Mouse (Mus musculus): ENCODE data around the gene Coa3. TPM values are rescaled to one million over a fixed set of nuclear protein-coding genes. Genes with fewer than 3 reads are reported as not detected.

Coa3 gene
- total RNA-seq, 2 experiments from 2014 or later, result 67.4 to 68.7 TPM

DNA sequence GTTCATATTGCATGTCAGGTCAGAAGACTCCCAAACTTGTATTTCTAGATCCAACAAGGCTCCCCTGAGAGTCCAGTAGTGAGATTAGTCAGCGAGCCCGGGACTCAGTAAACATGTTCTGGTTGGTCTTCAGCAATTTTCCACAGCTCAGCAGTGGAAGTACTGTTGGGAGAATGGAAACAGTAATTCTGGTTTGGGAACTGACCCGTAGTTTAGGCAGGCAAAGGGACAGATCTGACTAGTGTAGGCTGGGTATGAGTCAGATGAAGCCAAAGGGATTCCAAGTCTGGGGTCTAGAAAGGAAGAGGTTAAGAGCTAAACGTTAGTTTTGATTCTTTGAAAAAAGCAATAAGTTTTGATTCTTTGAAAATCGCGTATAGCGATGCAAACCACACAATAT is 26.0 kb downstream of the Coa3 start:
- no peak for DNase-seq

DNA sequence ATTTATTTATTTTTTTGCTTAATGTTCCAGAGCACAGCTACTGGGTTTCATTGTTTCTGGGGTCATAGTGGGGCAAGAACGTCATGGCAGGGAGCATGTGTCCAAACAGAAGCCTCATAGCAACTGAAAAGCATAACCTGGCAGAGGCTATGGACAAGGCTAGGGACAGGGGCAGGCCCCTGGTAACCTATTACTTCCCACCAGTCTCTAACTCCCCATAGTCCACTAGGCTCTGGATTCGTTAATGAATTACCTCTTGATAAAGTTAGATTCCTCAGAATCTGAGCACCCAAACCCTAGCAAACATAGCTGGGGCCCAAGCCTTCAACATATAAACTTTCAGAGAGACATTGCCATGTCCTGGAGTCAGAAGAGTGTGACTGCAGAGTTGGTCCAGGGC is 27.9 kb downstream of the Coa3 start:
- no peak for DNase-seq

DNA sequence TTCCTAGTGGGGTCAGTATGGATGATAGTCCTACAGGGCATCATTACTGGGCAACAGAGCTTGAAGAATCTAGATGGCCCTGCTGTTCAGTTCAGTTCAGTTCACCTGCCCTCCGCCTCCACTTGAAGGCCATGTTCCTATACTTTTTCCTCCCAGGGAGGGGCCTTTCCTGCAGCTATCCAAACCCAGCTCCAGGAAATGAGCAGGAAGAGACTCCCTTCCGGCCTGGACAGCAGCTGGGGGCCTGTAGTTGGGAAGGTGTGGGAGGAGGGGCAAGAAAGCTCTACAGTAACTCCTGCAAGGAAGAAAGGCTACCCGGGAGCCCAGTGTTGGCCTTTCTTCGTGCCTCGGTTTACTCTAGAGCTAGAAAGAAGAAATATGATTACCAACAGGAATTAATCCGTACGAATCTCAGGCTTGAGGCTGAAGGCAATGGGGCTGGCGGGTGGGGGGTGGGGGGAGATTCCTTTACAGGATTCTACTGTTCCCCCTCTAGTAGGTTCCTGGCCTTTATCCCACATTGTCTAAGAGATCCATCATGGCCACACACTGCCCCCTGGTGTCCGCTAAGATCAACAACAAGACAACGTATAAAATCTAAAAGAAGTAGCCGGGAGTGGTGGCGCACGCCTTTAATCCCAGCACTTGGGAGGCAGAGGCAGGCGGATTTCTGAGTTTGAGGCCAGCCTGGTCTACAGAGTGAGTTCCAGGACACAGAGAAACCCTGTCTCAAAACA is 30.5 kb downstream of the Coa3 start:
- peak; percentile 50 for DNase-seq

DNA sequence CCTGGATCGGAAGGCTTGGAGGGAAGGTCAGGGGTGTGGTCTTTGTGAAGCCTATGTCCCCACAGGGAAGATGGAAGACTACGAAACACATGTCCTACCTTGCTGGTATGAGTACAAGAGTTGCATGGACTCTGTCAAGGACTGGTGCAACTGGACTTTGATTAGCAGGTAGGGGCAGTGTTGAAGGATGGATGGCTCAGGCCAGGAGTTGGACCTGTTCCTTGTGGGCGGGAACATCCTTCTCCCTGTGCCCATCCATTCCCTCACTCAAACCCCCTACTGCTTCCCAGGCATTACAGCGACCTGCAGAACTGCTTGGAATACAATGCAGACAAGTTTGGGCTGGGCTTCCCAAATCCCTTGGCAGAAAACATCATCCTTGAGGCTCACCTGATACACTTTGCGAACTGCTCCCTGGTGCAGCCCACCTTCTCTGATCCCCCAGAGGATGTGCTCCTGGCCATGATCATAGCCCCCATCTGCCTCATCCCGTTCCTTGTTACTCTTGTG is 31.3 kb downstream of the Coa3 start:
- DNase-seq, result no peak

DNA sequence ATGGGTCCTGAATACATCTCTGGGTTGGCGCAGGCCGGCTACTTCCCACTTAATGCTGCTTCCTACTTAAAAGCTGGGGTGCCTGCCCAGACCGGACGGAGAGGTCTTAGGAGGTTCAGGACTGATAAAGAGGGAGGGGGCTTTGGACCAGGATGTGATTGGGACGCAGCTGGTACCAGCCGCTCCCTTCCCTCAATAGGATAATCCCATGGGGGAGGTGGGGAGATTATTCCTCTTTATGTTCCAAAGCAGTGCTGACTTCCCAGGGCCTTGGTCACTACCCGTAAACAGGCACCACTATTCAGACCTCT is 32.3 kb downstream of the Coa3 start:
- no peak for DNase-seq

DNA sequence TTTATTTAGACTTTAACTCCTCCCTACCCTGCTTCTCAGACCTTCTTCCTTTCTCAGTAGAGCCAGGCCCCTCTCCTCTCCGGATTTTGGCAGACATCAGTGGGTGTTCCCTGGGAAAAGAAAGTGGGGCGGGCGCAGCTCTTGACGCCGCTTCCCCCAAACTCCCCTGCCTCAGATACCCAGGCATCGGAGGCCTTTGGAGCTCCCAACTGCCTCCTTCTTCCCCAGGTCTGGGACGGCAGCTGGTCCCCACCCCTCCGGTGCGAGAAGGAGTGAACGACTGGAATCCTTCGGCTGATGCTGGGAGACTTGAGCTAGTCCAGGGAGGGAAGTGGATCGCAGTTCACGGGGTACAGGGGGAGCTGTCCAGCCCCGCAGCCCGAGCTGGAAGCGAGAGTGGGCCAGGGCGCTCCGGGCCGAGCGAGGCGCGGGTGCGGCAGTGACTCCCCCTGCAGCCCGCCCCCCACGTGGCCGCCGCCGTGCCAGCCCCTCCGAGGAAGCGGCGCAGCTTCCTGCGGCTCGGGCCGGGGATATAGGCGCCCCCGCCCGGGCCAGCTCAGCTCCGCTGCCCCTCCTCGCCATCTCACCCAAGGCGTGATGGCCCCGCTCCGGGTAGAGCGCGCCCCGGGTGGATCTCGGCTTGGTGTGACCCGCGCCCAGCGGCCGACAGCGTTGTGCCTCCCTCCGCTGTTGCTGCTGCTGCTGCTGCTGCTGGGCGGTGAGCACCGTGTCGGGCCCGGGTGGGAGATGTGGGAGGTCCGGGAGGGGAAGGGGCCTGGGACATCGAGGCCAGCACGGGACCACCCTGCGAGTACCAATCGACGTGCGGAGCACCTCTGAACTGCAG is 32.8 kb downstream of the Coa3 start, which contains the start of gene Ramp2:
Gene Ramp2 (plus strand): TSS at position 174 of the 847 bp plus-strand sequence.
- DNase-seq, result peak; percentile 78

DNA sequence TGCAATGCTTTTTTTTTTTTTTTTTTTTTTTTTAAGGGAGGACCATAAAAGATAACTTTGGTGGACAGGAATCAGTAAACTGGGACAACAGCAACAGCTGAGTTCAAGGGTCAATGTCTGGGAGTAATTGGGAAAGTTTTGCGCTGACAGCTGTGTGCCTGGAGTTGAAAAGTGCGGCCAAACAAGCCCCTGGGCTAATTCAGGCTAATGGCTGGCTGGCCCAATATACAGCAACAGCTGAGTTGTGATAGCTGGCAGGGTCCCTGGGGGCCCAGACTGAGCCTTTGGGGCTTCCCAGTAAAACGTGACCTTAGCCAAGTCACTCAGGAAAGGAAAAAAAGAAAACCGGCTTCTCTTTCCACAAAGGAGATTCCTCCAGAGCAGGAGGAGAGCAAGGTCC is 33.8 kb downstream of the Coa3 start:
- DNase-seq, result peak; percentile 74

DNA sequence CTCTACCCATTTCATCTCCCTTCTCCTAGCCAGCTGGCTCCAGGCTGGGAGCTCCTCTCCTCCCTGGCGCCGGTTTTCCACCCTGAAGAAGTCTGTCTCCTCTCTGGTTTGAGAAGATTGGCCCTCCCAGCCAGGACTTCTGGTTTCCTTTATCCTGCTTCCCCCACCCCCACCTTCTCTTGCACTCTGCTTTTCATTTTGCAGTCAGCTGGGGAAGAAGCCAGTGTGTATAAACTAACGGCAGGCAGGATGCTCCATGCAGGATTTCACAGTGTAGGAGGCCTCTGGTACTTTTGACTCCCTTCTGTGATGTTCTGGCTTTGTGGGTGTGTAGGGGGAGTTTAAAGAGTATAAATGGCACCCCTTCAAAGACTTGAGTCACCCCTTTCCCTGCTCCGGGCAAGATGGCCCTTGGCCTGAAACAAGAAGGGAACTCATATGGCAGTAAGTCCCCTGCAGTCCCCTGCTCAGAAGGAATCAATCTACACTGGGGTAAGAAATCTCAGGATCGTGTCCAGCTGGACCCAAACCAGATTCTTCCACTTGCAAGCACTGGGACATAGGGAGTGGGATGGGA is 40.8 kb downstream of the Coa3 start:
- DNase-seq, result peak; percentile 46

DNA sequence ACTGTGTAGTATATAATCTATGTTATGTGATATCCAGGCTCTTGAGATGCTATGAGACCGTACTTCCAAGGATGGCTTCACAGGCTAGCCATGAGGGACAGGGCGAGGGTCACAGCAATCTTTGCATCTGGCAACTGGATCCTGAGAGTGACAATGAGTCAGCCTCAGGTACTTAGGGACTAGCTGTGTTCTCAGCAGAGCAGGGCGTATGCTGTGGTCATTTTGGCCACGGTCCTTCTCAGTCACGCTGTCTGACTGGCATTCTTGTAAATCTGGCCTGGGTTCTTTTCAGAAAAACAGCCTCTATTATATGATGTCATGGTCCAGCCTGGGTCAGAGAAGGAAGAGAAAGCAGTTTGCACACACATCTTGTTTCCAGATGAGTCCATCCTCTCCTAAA is 42.1 kb downstream of the Coa3 start:
- DNase-seq, result peak; percentile 46

DNA sequence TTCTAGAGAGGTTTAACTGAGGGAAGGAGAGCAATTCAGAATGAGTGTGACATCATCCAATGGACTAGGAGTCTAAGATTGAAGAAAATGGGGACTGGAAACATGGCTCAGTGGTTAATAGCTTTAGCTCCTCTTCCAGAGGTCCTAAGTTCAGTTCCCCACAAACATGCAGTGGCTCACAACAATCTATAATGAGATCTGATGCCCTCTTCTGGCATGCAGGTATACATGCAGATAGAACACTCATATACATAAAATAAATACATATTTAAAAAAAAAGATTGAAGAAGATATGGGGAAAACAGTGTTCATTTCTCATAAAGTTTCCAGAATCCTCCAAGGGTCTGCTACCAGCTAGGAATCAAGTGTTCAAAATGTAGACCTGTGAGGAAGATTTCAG is 43.5 kb downstream of the Coa3 start:
- no peak for DNase-seq

DNA sequence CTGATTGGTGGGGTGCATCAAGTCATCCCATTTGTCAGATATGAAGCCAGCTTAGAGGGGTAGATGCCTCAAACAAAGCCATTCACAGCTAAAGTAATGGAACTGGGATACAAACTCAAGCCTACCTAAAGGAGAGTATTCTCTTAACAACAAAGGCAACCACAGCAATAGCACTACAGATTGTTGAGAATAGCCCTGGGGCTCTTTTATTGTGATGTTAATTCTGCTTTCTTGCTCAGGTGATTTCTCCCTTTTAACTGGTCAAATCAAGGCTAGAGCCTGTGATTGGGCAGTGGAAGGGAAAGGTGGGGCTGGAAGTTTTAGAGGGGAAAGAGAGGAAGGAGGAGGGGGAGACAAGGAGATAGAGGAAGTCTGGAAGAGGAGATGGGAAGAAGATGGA is 44.8 kb downstream of the Coa3 start:
- no peak for DNase-seq

DNA sequence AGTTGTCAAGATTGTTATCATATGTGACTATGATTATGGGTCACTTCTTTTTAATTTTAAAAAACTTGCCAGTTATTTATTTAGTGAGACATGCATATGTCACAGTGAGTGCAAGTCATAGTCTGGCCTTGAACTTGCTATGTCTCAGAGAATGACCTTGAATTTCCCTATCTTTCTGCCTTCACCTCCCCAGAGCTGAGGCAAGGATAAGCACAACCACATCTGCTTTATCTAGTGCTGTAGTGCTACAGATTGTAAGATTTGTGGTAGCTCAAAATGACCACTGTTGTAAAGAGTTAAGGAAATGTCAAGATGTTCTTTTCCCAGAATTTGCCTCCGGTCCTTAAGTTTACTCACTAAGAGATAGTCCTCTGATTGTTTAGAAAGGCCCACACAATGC is 45.7 kb downstream of the Coa3 start:
- DNase-seq, result no peak

DNA sequence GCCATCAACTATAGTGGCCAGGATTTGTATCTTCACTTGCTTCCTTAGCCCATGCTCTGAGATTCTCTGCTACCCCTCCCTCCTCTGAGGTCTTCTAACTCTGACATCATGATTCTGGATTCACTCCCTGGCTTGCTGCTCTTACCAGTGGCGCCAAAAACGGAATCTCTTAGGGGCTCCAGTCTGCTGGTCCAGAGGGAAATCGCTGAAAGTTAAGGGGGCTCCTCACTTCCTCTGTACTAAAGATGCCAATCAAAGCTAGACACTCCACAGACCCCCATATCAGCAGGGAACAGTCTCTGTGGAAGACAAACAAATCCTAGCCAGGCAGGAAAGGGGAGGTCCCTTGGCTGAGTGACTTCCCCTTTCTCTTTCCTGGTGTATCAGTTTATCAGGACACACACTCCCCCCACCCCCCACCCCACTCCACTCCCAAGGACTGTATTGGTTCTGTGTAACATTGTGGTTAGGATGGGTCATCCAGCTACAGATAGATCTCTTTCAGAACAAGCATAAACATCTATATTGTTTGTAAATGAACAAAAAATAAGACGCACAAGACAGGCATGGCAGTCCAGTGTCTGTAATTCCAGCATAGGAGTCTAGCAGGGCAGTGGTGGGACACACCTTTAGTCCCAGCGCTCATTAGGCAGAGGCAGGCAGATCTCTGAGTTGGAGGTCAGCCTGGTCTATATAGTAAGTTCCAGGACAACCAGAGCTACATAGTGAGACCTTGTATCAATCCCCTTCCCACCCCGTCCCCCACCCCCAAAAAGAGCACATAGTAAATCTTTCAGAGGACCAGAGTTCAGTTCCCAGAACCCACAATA is 46.7 kb downstream of the Coa3 start:
- DNase-seq, result peak; percentile 48

DNA sequence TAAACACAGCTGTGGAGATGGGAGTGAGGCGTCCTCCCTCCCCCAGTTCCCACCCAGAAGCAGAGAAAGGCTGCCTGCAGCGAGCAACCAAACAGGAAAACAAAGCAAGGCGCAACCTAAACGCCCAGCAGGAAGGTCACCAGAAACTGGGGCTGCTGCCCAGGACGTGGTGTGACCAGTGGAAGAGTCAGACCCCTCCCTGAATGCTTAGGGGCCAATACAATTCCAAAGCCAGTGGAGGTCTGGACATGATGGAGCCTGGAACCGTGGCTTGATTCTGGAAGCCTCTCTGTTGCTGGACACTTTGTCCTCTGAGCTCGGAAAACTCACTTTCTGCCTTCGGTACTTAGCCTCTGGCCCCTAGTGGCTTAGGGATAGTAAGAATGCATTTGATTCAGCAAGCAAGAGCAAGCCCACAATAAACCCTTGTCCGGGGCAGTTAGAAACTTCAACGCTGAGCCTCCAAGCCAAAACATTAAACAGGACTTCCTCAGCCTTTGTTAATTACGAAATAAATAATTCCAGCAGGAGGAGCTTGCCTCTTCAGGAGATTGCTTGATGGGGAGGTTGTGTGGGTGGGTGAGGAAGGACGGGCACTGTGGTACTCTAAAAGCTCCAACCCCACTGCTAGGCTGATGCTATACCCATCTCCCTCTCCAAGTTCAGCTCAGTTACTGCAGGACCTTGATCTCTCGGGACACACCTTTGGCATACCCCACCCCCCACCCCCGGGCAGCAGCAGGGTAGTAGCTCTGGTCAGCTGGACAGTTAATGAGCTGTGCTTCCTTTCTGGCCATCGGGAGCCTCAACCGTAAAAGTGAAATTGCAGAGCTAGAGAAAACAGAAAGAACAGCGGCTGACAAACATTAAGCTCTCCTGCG is 47.7 kb downstream of the Coa3 start:
- DNase-seq, result peak; percentile 92

DNA sequence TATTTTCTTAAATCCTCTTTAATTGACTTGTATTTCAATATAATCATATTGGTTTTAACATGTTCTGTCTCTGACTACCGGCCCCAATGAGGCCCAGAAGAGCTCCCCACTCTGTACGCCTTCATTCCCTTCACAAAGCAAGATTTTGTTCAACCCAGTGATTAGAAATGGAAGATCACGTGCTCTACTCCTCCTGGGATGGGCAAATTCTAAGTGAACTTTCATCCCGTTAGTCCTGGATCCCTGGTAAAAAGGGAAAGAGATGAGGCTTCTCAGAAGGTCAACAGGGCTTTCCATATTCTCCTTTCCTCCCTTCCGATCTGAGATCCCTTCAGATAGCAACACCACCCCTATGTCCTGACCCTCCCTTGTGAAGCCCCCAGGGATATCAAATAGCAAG is 48.4 kb downstream of the Coa3 start:
- DNase-seq, result no peak

DNA sequence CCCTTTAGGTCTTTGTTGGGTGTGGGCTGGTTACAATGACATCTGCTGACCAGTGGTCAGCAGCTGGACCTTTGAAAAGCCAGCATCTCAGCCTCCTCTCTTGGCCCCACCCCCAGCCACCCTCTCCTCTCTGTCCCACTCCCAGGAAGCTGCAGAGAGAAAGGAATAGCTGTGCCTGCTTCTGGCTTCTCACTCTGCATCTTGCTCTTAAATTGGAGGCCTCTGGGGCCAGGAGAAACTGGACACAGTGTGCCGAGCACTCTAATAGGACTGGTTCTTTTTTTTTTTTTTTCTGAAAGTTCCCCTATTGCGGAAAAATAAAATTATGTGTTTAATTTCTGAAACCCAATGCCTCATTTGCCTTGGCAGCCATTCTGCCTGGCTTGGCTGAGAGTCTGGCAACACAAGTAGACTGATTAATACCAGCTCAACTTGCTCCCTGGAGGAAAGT is 48.8 kb downstream of the Coa3 start:
- DNase-seq, result peak; percentile 89

DNA sequence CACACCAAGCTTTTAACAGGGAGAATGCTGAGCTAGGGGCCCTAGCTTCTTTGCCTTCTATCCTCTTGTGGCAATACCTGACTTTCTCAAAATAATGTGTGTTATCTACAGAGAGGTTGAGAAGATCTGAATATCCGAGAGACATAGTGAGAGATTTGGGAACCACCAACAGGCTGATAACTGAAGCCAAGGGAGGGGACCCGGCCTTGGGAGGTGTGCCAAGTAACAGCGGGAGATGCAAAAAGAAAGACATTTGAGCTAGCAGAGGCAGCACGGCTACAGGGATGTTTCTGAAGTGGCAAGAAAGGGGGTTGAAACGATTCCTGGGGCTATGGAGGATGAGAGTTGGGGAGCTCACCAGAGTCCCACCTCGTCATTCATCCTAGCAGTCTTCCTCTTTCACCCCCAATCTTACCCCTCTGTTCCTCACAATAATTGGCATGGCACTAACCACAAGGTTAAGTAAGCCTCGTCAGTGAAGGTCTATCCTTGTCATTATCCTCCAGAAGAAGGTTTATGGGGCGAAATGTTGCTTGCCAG is 49.5 kb downstream of the Coa3 start:
- DNase-seq, result peak; percentile 63
